Mouse (Mus musculus) liver, postnatal 0 days (tissue): ENCODE results near the gene Cit. TPM values are rescaled to one million over a fixed set of nuclear protein-coding genes. Genes with fewer than 3 reads are reported as not detected.

Source experiments
- ATAC-seq: fragments of 200-750 bp; cut with Nextera tagmentation; 2 replicates; pipeline ENCODE4 v1.8.0; 2017; ENCODE audit warnings: mild to moderate bottlenecking, moderate library complexity
- DNase-seq: peaks from one replicate; pipeline ENCODE4 v3.0.0-alpha.2; 2016
- H3K27ac ChIP-seq: fragments of 300-500 bp; sonication (generic); 2 replicates; pipeline ENCODE4 v1.5.1; 2014; ENCODE audit warnings: antibody characterized with exemption, moderate library complexity, mild to moderate bottlenecking, low read depth
- H3K27me3 ChIP-seq: fragments of 300-500 bp; sonication (generic); 2 replicates; pipeline ENCODE4 v1.6.1; 2014; ENCODE audit warnings: low read length, control low read depth, mixed read lengths; ENCODE audit not compliant: insufficient read depth
- H3K36me3 ChIP-seq: fragments of 300-500 bp; sonication (generic); replicated peaks from 2 replicates; pipeline ENCODE4 v1.6.1; 2014; ENCODE audit warnings: mild to moderate bottlenecking, control low read depth, low read length, moderate library complexity, mixed read lengths; ENCODE audit not compliant: insufficient read depth
- H3K4me1 ChIP-seq: fragments of 300-500 bp; sonication (generic); 2 replicates; pipeline ENCODE4 v1.6.1; 2014; ENCODE audit warnings: antibody characterized with exemption, mild to moderate bottlenecking, control low read depth; ENCODE audit not compliant: insufficient read depth
- H3K4me2 ChIP-seq: fragments of 300-500 bp; sonication (generic); 2 replicates; pipeline ENCODE4 v1.6.1; 2014; ENCODE audit warnings: low read depth, mild to moderate bottlenecking, low read length, moderate library complexity, mixed read lengths
- H3K4me3 ChIP-seq: fragments of 300-500 bp; sonication (generic); 2 replicates; pipeline ENCODE4 v1.5.1; 2014; ENCODE audit warnings: low read depth, low read length
- H3K9ac ChIP-seq: fragments of 300-500 bp; sonication (generic); replicated peaks from 2 replicates; pipeline ENCODE4 v1.6.1; 2014; ENCODE audit warnings: mild to moderate bottlenecking, moderate library complexity
- H3K9me3 ChIP-seq: fragments of 300-500 bp; sonication (generic); 2 replicates; pipeline ENCODE4 v1.6.1; 2016; ENCODE audit warnings: mild to moderate bottlenecking, control low read depth, low read length, mixed read lengths
- CTCF ChIP-seq: sonication (generic); IDR thresholded peaks from 2 replicates; pipeline ENCODE4 v1.5.1; 2016; ENCODE audit warnings: antibody characterized with exemption, low read depth
- EP300 ChIP-seq: IDR thresholded peaks from 2 replicates; pipeline ENCODE4 v1.6.1; 2016; ENCODE audit warnings: antibody characterized with exemption, low read depth, mild to moderate bottlenecking
- WGBS: fragments of 180-500 bp; shearing (Covaris S2); extraction: QIAGEN DNeasy Blood & Tissue Kit; methylation state at CpG from one replicate; pipeline ENCODE4 v1.1.7; 2014; ENCODE audit not compliant: insufficient replicate concordance; 5-methylcytosine and 5-hydroxymethylcytosine counted together
- polyA plus RNA-seq: library from polyadenylated mRNA; unstranded; fragments of >200 nt; fragmentation: Nextera tagmentation; extraction: Ambion mirVana; gene quantifications from 2 replicates; pipeline ENCODE4 v1.2.1, GENCODE M21; 2015

The Cit gene
- polyA plus RNA-seq, 1 experiment from 2014 or later: 11.5 TPM

DNA sequence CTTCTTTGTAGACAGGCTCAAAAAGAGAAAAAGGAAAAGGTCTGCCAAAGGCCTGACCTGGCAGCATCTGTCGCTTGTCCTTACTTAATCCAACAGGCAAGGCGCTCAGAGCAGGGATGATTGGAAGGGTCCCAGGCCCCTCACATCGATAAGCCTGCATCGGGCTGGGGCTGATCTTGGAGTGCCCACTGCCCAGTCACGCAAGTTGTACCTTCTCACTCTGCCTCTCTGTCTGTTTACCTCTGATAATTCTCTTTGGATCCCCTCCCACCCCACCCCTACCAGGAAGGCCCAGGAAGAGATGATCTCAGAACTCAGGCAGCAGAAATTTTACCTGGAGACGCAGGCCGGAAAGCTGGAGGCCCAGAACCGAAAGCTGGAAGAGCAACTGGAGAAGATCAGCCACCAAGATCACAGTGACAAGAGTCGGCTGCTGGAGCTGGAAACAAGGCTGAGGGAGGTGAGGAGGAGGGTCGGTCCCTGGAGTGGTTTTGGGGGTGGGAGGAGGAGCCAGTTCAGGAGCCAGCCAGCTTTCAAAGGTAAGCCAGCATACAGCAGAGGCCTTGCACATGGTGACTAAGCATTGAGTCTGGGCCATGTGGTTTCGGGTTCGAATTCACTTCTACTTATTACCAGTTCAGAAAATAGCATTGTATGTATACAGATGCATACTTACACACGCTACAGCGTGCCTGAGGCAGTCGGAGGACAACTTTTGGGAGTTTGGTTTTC, 102.7 kb downstream of the Cit start:
- WGBS: 83% methylated on average over 15 of the region's 15 CpGs
- Histone ChIP-seq H3K9me3 (peaks cover 2% of the 10 kb centered on the region; the same call in 1 of the 2 replicates), H3K27ac (no peak overlapping the region), H3K27me3 (no peaks in the 10 kb centered on the region), H3K36me3 (peaks cover 85% of the 10 kb centered on the region), H3K4me1 (peaks cover 3% of the 10 kb centered on the region; the same call in 1 of the 2 replicates), H3K4me2 (peak overlapping the region; percentile 61), H3K9ac (no peak overlapping the region), H3K4me3 (peak overlapping the region; percentile 25)
- TF ChIP-seq EP300: 0 out of 2 replicates have a peak, but pooled peaks have one; percentile 33
- no peak for TF ChIP-seq CTCF
- ATAC-seq (peak; percentile 60), DNase-seq (no peak)

GRCm38 (mm10) chr5:115950936-115951335, 105.9 kb downstream of the Cit start:
- Histone ChIP-seq H3K36me3 (peaks cover 90% of the 10 kb centered on the region), H3K9ac (no peak overlapping the region), H3K4me1 (peaks cover 3% of the 10 kb centered on the region; the same call in 1 of the 2 replicates), H3K4me3 (no peak overlapping the region), H3K4me2 (no peak overlapping the region), H3K9me3 (peaks cover 7% of the 10 kb centered on the region), H3K27me3 (no peaks in the 10 kb centered on the region), H3K27ac (no peak overlapping the region)
- no peak for ATAC-seq
- TF ChIP-seq CTCF (peak; percentile 29; the same call in 1 of the 2 replicates), EP300 (no peak)
- DNase-seq: no peak
- WGBS: 84% methylated on average over 7 of the region's 7 CpGs

GRCm38 (mm10) chr5:115953173-115953572, 108.1 kb downstream of the Cit start:
- H3K36me3 ChIP-seq: peaks cover 87% of the 10 kb centered on the region

DNA sequence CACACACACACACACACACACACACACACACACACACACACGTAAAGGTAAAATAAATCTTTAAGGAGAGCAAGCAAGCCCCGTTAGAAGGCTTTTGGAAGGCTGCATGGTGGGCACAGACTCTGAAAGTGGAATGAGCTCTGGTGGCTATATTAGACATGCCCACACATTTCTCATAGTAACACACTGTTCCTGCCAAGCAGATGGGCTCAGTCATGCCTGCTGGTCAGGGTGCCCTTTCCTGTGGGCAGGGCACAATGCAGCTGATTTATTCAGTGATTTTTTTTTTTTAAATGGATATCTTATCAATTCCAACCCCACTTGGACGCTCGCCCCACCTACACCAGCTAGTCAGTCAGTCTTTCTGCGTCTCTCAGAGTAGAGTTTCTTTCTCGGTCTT, 109.0 kb downstream of the Cit start:
- Histone ChIP-seq H3K4me2 (no peak overlapping the region), H3K27me3 (no peaks in the 10 kb centered on the region), H3K27ac (no peak overlapping the region), H3K4me3 (no peak overlapping the region), H3K36me3 (peaks cover 80% of the 10 kb centered on the region), H3K9ac (no peak overlapping the region), H3K9me3 (peaks cover 16% of the 10 kb centered on the region), H3K4me1 (peaks cover 3% of the 10 kb centered on the region; the same call in 1 of the 2 replicates)
- no peak for ATAC-seq
- TF ChIP-seq CTCF: no peak
- TF ChIP-seq EP300: no peak
- WGBS: 89% methylated on average over 6 of the region's 6 CpGs
- DNase-seq: no peak

More at GRCm38 (mm10) chr5:115953173-115953572, 108.1 kb downstream of the Cit start:
- Histone ChIP-seq H3K27ac (no peak overlapping the region), H3K4me2 (no peak overlapping the region), H3K9me3 (peaks cover 16% of the 10 kb centered on the region), H3K4me3 (no peak overlapping the region), H3K4me1 (peaks cover 2% of the 10 kb centered on the region; the same call in 1 of the 2 replicates), H3K9ac (no peak overlapping the region), H3K27me3 (no peaks in the 10 kb centered on the region)
- DNase-seq (no peak), ATAC-seq (no peak)
- WGBS: 95% methylated on average over 6 of the region's 6 CpGs
- no peak for TF ChIP-seq EP300
- TF ChIP-seq CTCF: peak; percentile 65

DNA sequence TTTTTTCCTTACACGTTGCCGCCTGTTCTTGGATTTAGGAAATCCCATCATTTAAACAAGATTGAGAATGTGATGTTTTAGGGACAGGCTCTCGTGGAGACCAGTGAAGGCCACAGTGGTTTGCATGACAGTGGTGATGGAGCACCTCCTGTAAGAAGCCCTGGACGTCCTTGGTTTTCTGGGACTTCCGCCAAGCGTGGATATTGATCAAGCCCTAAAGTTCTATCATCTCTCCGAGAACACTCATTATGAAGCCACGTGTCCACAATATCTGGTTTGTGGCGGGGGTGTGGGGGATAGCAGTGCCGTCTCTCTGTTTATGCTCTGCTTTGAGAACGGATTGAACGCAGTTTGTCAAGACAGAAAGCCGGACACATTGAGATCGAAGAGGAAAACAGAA, 109.5 kb downstream of the Cit start:
- Histone ChIP-seq H3K9ac (no peak overlapping the region), H3K36me3 (peaks cover 79% of the 10 kb centered on the region), H3K4me3 (no peak overlapping the region), H3K9me3 (peaks cover 16% of the 10 kb centered on the region), H3K4me2 (no peak overlapping the region), H3K27ac (no peak overlapping the region), H3K4me1 (peaks cover 3% of the 10 kb centered on the region; the same call in 1 of the 2 replicates), H3K27me3 (no peaks in the 10 kb centered on the region)
- TF ChIP-seq CTCF: no peak
- no peak for TF ChIP-seq EP300
- WGBS: 91% methylated on average over 14 of the region's 14 CpGs
- no peak for DNase-seq
- no peak for ATAC-seq

GRCm38 (mm10) chr5:115955131-115955530, 110.1 kb downstream of the Cit start:
- DNase-seq (no peak), ATAC-seq (no peak)
- Histone ChIP-seq H3K4me3 (no peak overlapping the region), H3K27me3 (no peaks in the 10 kb centered on the region), H3K4me2 (no peak overlapping the region), H3K4me1 (peaks cover 3% of the 10 kb centered on the region; the same call in 1 of the 2 replicates), H3K27ac (no peak overlapping the region), H3K9me3 (peaks cover 16% of the 10 kb centered on the region), H3K9ac (no peak overlapping the region), H3K36me3 (peaks cover 75% of the 10 kb centered on the region)
- no peak for TF ChIP-seq EP300
- TF ChIP-seq CTCF: no peak
- 97% methylated on average over 14 of the region's 14 CpGs for WGBS
